Mouse (Mus musculus) cortical plate, adult 2 months (tissue): ENCODE results near the gene Zfp850.

Experiments
- CTCF ChIP-seq: fragments of 200-500 bp; IDR thresholded peaks from 2 replicates; pipeline ENCODE4 v1.5.1; 2011; ENCODE audit warnings: mild to moderate bottlenecking, control low read depth, low read length; ENCODE audit not compliant: insufficient read depth; ENCODE audit errors: extremely low read depth
- POLR2A ChIP-seq: fragments of 200-500 bp; IDR thresholded peaks from 2 replicates; pipeline ENCODE4 v1.6.1; 2011; ENCODE audit warnings: mild to moderate bottlenecking, low read length, control low read depth; ENCODE audit not compliant: insufficient read depth; ENCODE audit errors: extremely low read depth

GRCm38 (mm10) chr7:28049476-28050409, 35.8 kb upstream of the Zfp850 start, which contains the start of gene Psmc4:
- TF ChIP-seq POLR2A, result peak; percentile 89
- TF ChIP-seq CTCF, result peak; percentile 72
